Mouse (Mus musculus) olfactory bulb, adult 2 months (tissue): Measurements from ENCODE around the gene Aox2.

Experiments used
- CTCF ChIP-seq: fragments of 200-500 bp; IDR thresholded peaks from 2 replicates; pipeline ENCODE4 v1.5.1; 2012; ENCODE audit warnings: low read depth, mild to moderate bottlenecking, low read length, moderate library complexity; ENCODE audit not compliant: insufficient read depth
- POLR2A ChIP-seq: fragments of 200-500 bp; IDR thresholded peaks from 2 replicates; pipeline ENCODE4 v1.6.1; 2012; ENCODE audit warnings: mild to moderate bottlenecking, low read depth, low read length, moderate library complexity; ENCODE audit not compliant: insufficient read depth

GRCm38 (mm10) chr1:58303726-58304125 lies 25.6 kb downstream of the Aox2 start:
- no peak for TF ChIP-seq POLR2A
- TF ChIP-seq CTCF = no peak
